Mouse (Mus musculus): Measurements from ENCODE around the gene Kcnj13.

DNA sequence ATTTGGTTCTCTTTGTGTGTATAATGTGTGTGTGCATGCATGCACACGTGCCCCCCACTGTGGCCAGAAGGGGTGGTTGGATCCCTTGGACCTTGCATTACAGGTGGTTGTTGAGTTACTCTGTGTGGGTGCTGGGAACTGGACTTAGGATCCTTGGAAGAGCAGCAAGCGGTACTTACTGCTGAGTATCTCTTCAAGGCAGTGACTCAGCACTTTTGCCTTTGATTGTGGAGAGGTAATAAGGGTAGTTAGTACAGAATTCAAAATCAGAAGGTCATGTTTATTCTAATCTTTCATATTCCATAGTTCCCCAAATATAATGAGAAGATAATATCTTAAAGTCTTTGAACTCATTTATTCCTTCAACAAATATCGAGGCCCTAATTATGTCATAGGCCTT is 13.4 kb downstream of the Kcnj13 start:
- TF ChIP-seq CTCF (IDR thresholded peaks at IDR 0.05; ENCODE audit: low read depth) (no peak), EP300 (IDR thresholded peaks at IDR 0.05; ENCODE audit: low read depth) (no peak)

Data from liver, postnatal 0 days (tissue).